15 mouse cellular contexts compared by ENCODE assay signal in genomic region chr10:43657501-43658225, GRCm38 (mm10).
A peak's percentile ranks its signal among the peaks of the same experiment; 100 is the strongest.
DNase-seq lines count a peak whose midpoint lies in the region; ATAC-seq and TF ChIP-seq lines count a peak whose summit lies in the region.
"Had no signal": no experiment of that assay in that cellular context is flagged by ENCODE, and none has a peak within 500 bp of the region (broad histone marks: within the 10 kb centered on the region; RNA-seq: fewer than 3 reads in every experiment).

No protein-coding gene starts in this region.

- H3K9me3 ChIP-seq in heart, postnatal 0 days (replicated peaks; ENCODE audit: control insufficient read depth, low read length): no peaks in the 10 kb centered on the region
- no peaks in the 10 kb centered on the region for H3K9me3 ChIP-seq in liver, postnatal 0 days (ENCODE audit: low read length)
- H3K9me3 ChIP-seq in forebrain, embryonic 10.5 days: no peaks in the 10 kb centered on the region; the same call in 1 of the 2 replicates
- H3K9me3 ChIP-seq: forebrain, embryonic 13.5 days had no signal

- POLR2A ChIA-PET in Patski (lab: Charles Lee): interaction anchor here (0.6 kb wide), 1 partner anchor 19 kb away, joined by 3 read pairs; no protein-coding TSS in a partner anchor

- H3K4me3 ChIP-seq in heart, postnatal 0 days (ENCODE audit: low read depth, low read length): no peak overlapping the region
- no peak overlapping the region for H3K4me3 ChIP-seq in heart, adult 2 months
- no peak overlapping the region for H3K4me3 ChIP-seq in liver, postnatal 0 days (ENCODE audit: low read depth, low read length)
- no peak overlapping the region for H3K4me3 ChIP-seq in forebrain, embryonic 10.5 days
- H3K4me3 ChIP-seq: embryonic facial prominence, embryonic 10.5 days; forebrain, embryonic 13.5 days; heart, embryonic 12.5 days had no signal

- CTCF ChIA-PET in Patski (lab: Charles Lee): interaction anchor here (0.6 to 2.2 kb wide), 3 partner anchors 10 to 29 kb away, joined by 3 to 5 read pairs (median 5); no protein-coding TSS in a partner anchor

- H3K9ac ChIP-seq in heart, postnatal 0 days (replicated peaks; ENCODE audit: low read depth, low read length): no peak overlapping the region
- no peak overlapping the region for H3K9ac ChIP-seq in heart, adult 2 months (ENCODE audit: low read depth, low read length)
- H3K9ac ChIP-seq in liver, postnatal 0 days (replicated peaks): no peak overlapping the region
- H3K9ac ChIP-seq: forebrain, embryonic 13.5 days; heart, embryonic 12.5 days; hindbrain, embryonic 14.5 days had no signal

- in situ Hi-C loops in Patski (cut with MboI; ENCODE audit: low pct_unique_long_range_greater_than_20kb): no loop called here

- ATAC-seq in heart, postnatal 0 days (ENCODE audit: insufficient read depth, low read depth): 0 out of 2 replicates have a peak, but pooled peaks have one; percentile 27
- ATAC-seq in Patski: peak; percentile 98
- no peak for ATAC-seq in liver, postnatal 0 days
- ATAC-seq: forebrain, embryonic 13.5 days had no signal

- H3K79me2 ChIP-seq in heart, adult 2 months (replicated peaks; ENCODE audit: control insufficient read depth, insufficient read depth, low read length): no peaks in the 10 kb centered on the region

- TF ChIP-seq EP300 in heart, postnatal 0 days (IDR thresholded peaks at IDR 0.05; ENCODE audit: low read depth): no peak
- no peak for TF ChIP-seq EP300 in heart, adult 2 months (IDR thresholded peaks at IDR 0.05; ENCODE audit: insufficient read depth, low read depth, low read length)
- TF ChIP-seq EP300 in liver, postnatal 0 days (IDR thresholded peaks at IDR 0.05; ENCODE audit: low read depth): no peak

- no peak for DNase-seq in heart, postnatal 0 days (ENCODE audit: low spot score)
- DNase-seq in heart, adult 2 months: no peak
- peak; percentile 92 for DNase-seq in 3T3-L1 (ENCODE audit: low read depth, low spot score)
- DNase-seq in Patski (ENCODE audit: low read depth, low spot score): peak; percentile 73
- no peak for DNase-seq in liver, postnatal 0 days
- no peak for DNase-seq in right cerebral cortex, postnatal 25 days
- DNase-seq in forebrain, embryonic 10.5 days (ENCODE audit: extremely low spot score, low spot score): no peak
- DNase-seq: cerebellum, adult 9-11 months; kidney, adult 18-20 months; midbrain, embryonic 14.5 days had no signal

- H3K27ac ChIP-seq in heart, postnatal 0 days (ENCODE audit: low read depth): 0 out of 2 replicates have a peak overlapping the region, but pooled peaks have one; percentile 12
- H3K27ac ChIP-seq in heart, adult 2 months: no peak overlapping the region
- H3K27ac ChIP-seq in liver, postnatal 0 days (ENCODE audit: low read depth): 0 out of 2 replicates have a peak overlapping the region, but pooled peaks have one; percentile 7
- H3K27ac ChIP-seq in forebrain, embryonic 10.5 days: no peak overlapping the region
- H3K27ac ChIP-seq: embryonic facial prominence, embryonic 10.5 days; forebrain, embryonic 13.5 days; hindbrain, embryonic 14.5 days had no signal

- intact Hi-C loops in heart, adult 2 months (cut with DNase I): no loop called here

- TF ChIP-seq CTCF in heart, postnatal 0 days (IDR thresholded peaks at IDR 0.05; ENCODE audit: low read depth): no peak
- no peak for TF ChIP-seq CTCF in heart, adult 2 months (IDR thresholded peaks at IDR 0.05)
- no peak for TF ChIP-seq CTCF in Patski (IDR thresholded peaks at IDR 0.05)
- TF ChIP-seq CTCF in liver, postnatal 0 days (IDR thresholded peaks at IDR 0.05; ENCODE audit: low read depth): no peak

- no peak overlapping the region for H3K4me2 ChIP-seq in heart, postnatal 0 days (ENCODE audit: low read depth, low read length)
- H3K4me2 ChIP-seq in liver, postnatal 0 days (ENCODE audit: low read depth, low read length): no peak overlapping the region
- H3K4me2 ChIP-seq: forebrain, embryonic 13.5 days; heart, embryonic 12.5 days; hindbrain, embryonic 14.5 days had no signal

- H3K27me3 ChIP-seq in heart, postnatal 0 days (ENCODE audit: control insufficient read depth, insufficient read depth, low read length): no peaks in the 10 kb centered on the region
- no peaks in the 10 kb centered on the region for H3K27me3 ChIP-seq in heart, adult 2 months (ENCODE audit: control insufficient read depth, insufficient read depth, low read length)
- no peaks in the 10 kb centered on the region for H3K27me3 ChIP-seq in Patski
- no peaks in the 10 kb centered on the region for H3K27me3 ChIP-seq in liver, postnatal 0 days (ENCODE audit: insufficient read depth, low read length)
- no peaks in the 10 kb centered on the region for H3K27me3 ChIP-seq in forebrain, embryonic 10.5 days (ENCODE audit: poor library complexity, severe bottlenecking)
- H3K27me3 ChIP-seq: CH12.LX; forebrain, embryonic 13.5 days; heart, embryonic 12.5 days had no signal

- H3K4me1 ChIP-seq in heart, postnatal 0 days (ENCODE audit: control insufficient read depth, insufficient read depth): peaks cover 12% of the 10 kb centered on the region; the same call in 1 of the 2 replicates
- H3K4me1 ChIP-seq in heart, adult 2 months (ENCODE audit: control insufficient read depth, insufficient read depth, low read length): peaks cover 6% of the 10 kb centered on the region
- peaks cover 11% of the 10 kb centered on the region for H3K4me1 ChIP-seq in liver, postnatal 0 days (ENCODE audit: insufficient read depth)
- 0 out of 2 replicates have a peak, but pooled peaks cover 6% of the 10 kb centered on the region for H3K4me1 ChIP-seq in forebrain, embryonic 10.5 days
- H3K4me1 ChIP-seq: forebrain, embryonic 13.5 days had no signal

- 55% methylated on average over 8 of the region's 8 CpGs for WGBS in heart, postnatal 0 days
- WGBS in heart, adult 2 months: 43% methylated on average over 8 of the region's 8 CpGs
- 54% methylated on average over 8 of the region's 8 CpGs for WGBS in liver, postnatal 0 days (ENCODE audit: insufficient replicate concordance)
- WGBS in forebrain, embryonic 10.5 days: 88% methylated on average over 8 of the region's 8 CpGs

- no peaks in the 10 kb centered on the region for H3K36me3 ChIP-seq in heart, postnatal 0 days (replicated peaks; ENCODE audit: control insufficient read depth, insufficient read depth, low read length)
- no peaks in the 10 kb centered on the region for H3K36me3 ChIP-seq in heart, adult 2 months (ENCODE audit: control insufficient read depth, insufficient read depth, low read length)
- no peaks in the 10 kb centered on the region for H3K36me3 ChIP-seq in liver, postnatal 0 days (replicated peaks; ENCODE audit: insufficient read depth, low read length)
- no peaks in the 10 kb centered on the region for H3K36me3 ChIP-seq in forebrain, embryonic 10.5 days (replicated peaks)
- H3K36me3 ChIP-seq: embryonic facial prominence, embryonic 10.5 days; heart, embryonic 12.5 days had no signal

- no peak for TF ChIP-seq POLR2A in heart, adult 2 months (IDR thresholded peaks at IDR 0.05; ENCODE audit: insufficient read depth, low read depth, low read length)

Comparison
In these comparisons a context has a peak if more than half of its experiments do, and no peak if none do; other contexts are left out.
1. H3K27ac ChIP-seq: peak in heart, postnatal 0 days (single experiment) and liver, postnatal 0 days (single experiment); none in heart, adult 2 months (single experiment) and forebrain, embryonic 10.5 days (single experiment).
2. DNase-seq: peak in 3T3-L1 (single experiment) and Patski (single experiment); none in heart, postnatal 0 days (single experiment), heart, adult 2 months (0 of 2), liver, postnatal 0 days (single experiment), right cerebral cortex, postnatal 25 days (single experiment) and forebrain, embryonic 10.5 days (single experiment).